ENCODE assay signal across 8 mouse cellular contexts in the genomic region with DNA sequence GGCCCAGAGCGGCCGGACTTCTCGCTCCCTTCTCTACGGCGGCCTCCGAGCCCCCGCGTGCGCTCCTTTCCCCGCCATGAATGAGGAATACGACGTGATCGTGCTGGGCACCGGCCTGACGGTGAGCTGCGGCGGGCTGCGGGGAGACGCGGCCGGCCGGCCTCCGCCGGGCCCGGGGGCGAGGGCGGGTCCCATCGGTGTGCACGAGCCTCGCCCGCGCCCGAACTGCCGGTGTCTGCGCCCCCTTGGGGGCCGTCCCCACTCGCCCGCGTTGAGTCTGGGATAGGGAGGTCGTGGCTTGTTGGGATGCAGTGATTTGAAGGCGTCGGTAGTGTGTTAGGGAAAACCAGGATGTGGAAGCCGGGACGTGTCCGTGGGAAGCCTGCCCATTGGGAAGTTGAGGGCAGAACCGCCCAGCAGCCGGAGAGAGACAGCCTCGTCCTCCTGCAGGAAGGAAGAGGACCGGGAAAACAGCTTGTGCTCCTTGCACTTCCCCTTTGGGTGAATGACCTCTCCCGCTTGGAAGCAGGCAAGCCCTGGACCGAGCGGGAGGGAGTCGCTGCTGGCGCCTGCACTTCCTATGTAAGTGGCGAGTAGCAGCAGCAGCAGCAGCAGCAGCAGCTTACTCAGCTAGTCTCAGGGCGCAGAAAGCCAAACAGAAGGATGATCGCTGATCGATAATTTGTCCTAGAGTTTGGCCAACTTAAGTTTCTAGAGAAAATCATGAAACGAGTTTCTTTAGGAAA. TPM values are rescaled to one million over a fixed set of nuclear protein-coding genes. Genes with fewer than 3 reads are reported as not detected.
DNase-seq lines count a peak whose midpoint lies in the region; ATAC-seq and TF ChIP-seq lines count a peak whose summit lies in the region.

No protein-coding gene starts in this region.

- peak; percentile 75 for TF ChIP-seq EP300 in lung, postnatal 0 days (IDR thresholded peaks at IDR 0.05)

- peaks cover 32% of the 10 kb centered on the region for H3K4me1 ChIP-seq in hindbrain, embryonic 10.5 days (replicated peaks)
- peaks cover 21% of the 10 kb centered on the region for H3K4me1 ChIP-seq in lung, postnatal 0 days (ENCODE audit: insufficient read depth, low read depth, low read length)

- peaks cover 5% of the 10 kb centered on the region; the same call in 1 of the 2 replicates for H3K9me3 ChIP-seq in hindbrain, embryonic 10.5 days
- H3K9me3 ChIP-seq in lung, postnatal 0 days (ENCODE audit: low read length) = no peaks in the 10 kb centered on the region

- no peak; the same call in 1 of the 2 replicates for TF ChIP-seq CTCF in lung, postnatal 0 days (IDR thresholded peaks at IDR 0.05)

- peak; percentile 75 for DNase-seq in NIH3T3 (ENCODE audit: low read depth)
- peak; percentile 84 for DNase-seq in cerebellum, adult 9-11 months
- peak; percentile 53 to 69 for DNase-seq in frontal cortex, adult 2 months (ENCODE audit: extremely low spot score in 1 of 2, low spot score in 1 of 2)
- peak; percentile 76 for DNase-seq in hindbrain, embryonic 10.5 days (ENCODE audit: low spot score)
- DNase-seq in layer of hippocampus, postnatal 10 days (ENCODE audit: low spot score in 2 of 2) = peak; percentile 70 to 78
- DNase-seq in lung, postnatal 0 days (ENCODE audit: low spot score) = peak; percentile 93
- peak; percentile 52 for DNase-seq in ovary, postnatal 10 days (ENCODE audit: low spot score)
- DNase-seq in thymus, postnatal 4 days = peak; percentile 71

- 0 out of 2 replicates have a peak, but pooled peaks cover 5% of the 10 kb centered on the region for H3K36me3 ChIP-seq in hindbrain, embryonic 10.5 days
- no peaks in the 10 kb centered on the region for H3K36me3 ChIP-seq in lung, postnatal 0 days (ENCODE audit: insufficient read depth, low read length)

- H3K4me2 ChIP-seq in lung, postnatal 0 days (replicated peaks; ENCODE audit: low read depth, low read length) = peak overlapping the region; percentile 66

- H3K4me3 ChIP-seq in hindbrain, embryonic 10.5 days = peak overlapping the region; percentile 98
- peak overlapping the region; percentile 97 for H3K4me3 ChIP-seq in lung, postnatal 0 days (ENCODE audit: low read depth, low read length)

- ATAC-seq in lung, postnatal 0 days = peak; percentile 71

- WGBS in hindbrain, embryonic 10.5 days = under 1% methylated on average over 59 of the region's 59 CpGs
- under 1% methylated on average over 46 of the region's 59 CpGs for WGBS in lung, postnatal 0 days

- H3K27ac ChIP-seq in hindbrain, embryonic 10.5 days = peak overlapping the region; percentile 97
- peak overlapping the region; percentile 99 for H3K27ac ChIP-seq in lung, postnatal 0 days (ENCODE audit: low read length)

- no peaks in the 10 kb centered on the region for H3K27me3 ChIP-seq in hindbrain, embryonic 10.5 days (ENCODE audit: insufficient read depth, poor library complexity, severe bottlenecking)
- no peaks in the 10 kb centered on the region for H3K27me3 ChIP-seq in lung, postnatal 0 days (replicated peaks; ENCODE audit: insufficient read depth, low read length)

- peak overlapping the region; percentile 92 for H3K9ac ChIP-seq in lung, postnatal 0 days (replicated peaks; ENCODE audit: low read depth)

RNA-seq across cellular contexts. Expression of gene Gdi2, which starts 0.5 kb away (rescaled TPM):
- polyA plus RNA-seq in frontal cortex, adult 2 months (2012; rRNA removed) = 201 and 228 TPM in 2 replicates
- polyA plus RNA-seq in hindbrain, embryonic 10.5 days (2016; fragmentation: Nextera tagmentation; extraction: Ambion mirVana) = 423 and 447 TPM in 2 replicates
- 100 to 1,000 TPM; 338 to 356 TPM for total RNA-seq in layer of hippocampus, postnatal 10 days (2021)
- 322 and 323 TPM in 2 replicates for polyA plus RNA-seq in lung, postnatal 0 days (2015; fragmentation: Nextera tagmentation; extraction: Ambion mirVana)

Comparison
In these comparisons a context has a peak if more than half of its experiments do, and no peak if none do; other contexts are left out.
1. Peak in every context shown above with its lines: DNase-seq, ATAC-seq, H3K4me3 ChIP-seq and H3K27ac ChIP-seq.